Mouse (Mus musculus): Measurements from ENCODE around the gene Idnk. TPM values are rescaled to one million over a fixed set of nuclear protein-coding genes. Genes with fewer than 3 reads are reported as not detected.

The Idnk gene
- polyA plus RNA-seq (2014; fragmentation: Illumina TruSeq; extraction: RNeasy Lipid Tissue Mini Kit (QIAGEN cat#74804); ENCODE audit: low read depth, low replicate concordance) = 10.3 TPM

GRCm38 (mm10) chr13:58157447-58158098, at the start of gene Idnk:
Gene Idnk (plus strand): TSS chr13:58157649.

GRCm38 (mm10) chr13:58113061-58113900, 44.2 kb upstream of the Idnk start, which contains the start of gene Klhl3:
Gene Klhl3 (minus strand): TSS chr13:58113592.

GRCm38 (mm10) chr13:58128396-58128767, 29.1 kb upstream of the Idnk start, which contains the start of gene Hnrnpa0:
Gene Hnrnpa0 (minus strand): TSS chr13:58128556.

Other genes with a start within 250 kb of the Idnk start
- 13.3 TPM for gene Spock1, start 249.3 kb upstream of the Idnk start, polyA plus RNA-seq (2014; fragmentation: Illumina TruSeq; extraction: RNeasy Lipid Tissue Mini Kit (QIAGEN cat#74804); ENCODE audit: low read depth, low replicate concordance)
- gene Klhl3, start 44.1 kb upstream of the Idnk start, polyA plus RNA-seq (2014; fragmentation: Illumina TruSeq; extraction: RNeasy Lipid Tissue Mini Kit (QIAGEN cat#74804); ENCODE audit: low read depth, low replicate concordance) = 1.2 TPM
- 131 TPM for gene Hnrnpa0, start 29.1 kb upstream of the Idnk start, polyA plus RNA-seq (2014; fragmentation: Illumina TruSeq; extraction: RNeasy Lipid Tissue Mini Kit (QIAGEN cat#74804); ENCODE audit: low read depth, low replicate concordance)
- gene Ubqln1, start 58.0 kb downstream of the Idnk start, polyA plus RNA-seq (2014; fragmentation: Illumina TruSeq; extraction: RNeasy Lipid Tissue Mini Kit (QIAGEN cat#74804); ENCODE audit: low read depth, low replicate concordance) = 234 TPM
- 115 TPM for gene Gkap1, start 118.0 kb downstream of the Idnk start, polyA plus RNA-seq (2014; fragmentation: Illumina TruSeq; extraction: RNeasy Lipid Tissue Mini Kit (QIAGEN cat#74804); ENCODE audit: low read depth, low replicate concordance)
- gene Kif27, start 201.5 kb downstream of the Idnk start, polyA plus RNA-seq (2014; fragmentation: Illumina TruSeq; extraction: RNeasy Lipid Tissue Mini Kit (QIAGEN cat#74804); ENCODE audit: low read depth, low replicate concordance) = 1.7 TPM
- 17.8 TPM for gene 2210016F16Rik, start 227.6 kb downstream of the Idnk start, polyA plus RNA-seq (2014; fragmentation: Illumina TruSeq; extraction: RNeasy Lipid Tissue Mini Kit (QIAGEN cat#74804); ENCODE audit: low read depth, low replicate concordance)
- gene Rmi1, start 244.6 kb downstream of the Idnk start, polyA plus RNA-seq (2014; fragmentation: Illumina TruSeq; extraction: RNeasy Lipid Tissue Mini Kit (QIAGEN cat#74804); ENCODE audit: low read depth, low replicate concordance) = 79.4 TPM
- 2,139 TPM for gene Hnrnpk, start 245.7 kb downstream of the Idnk start, polyA plus RNA-seq (2014; fragmentation: Illumina TruSeq; extraction: RNeasy Lipid Tissue Mini Kit (QIAGEN cat#74804); ENCODE audit: low read depth, low replicate concordance)

Data from adrenal gland, adult 10 weeks (tissue).